Mouse (Mus musculus) gastrocnemius, postnatal 36 days (tissue): Measurements from ENCODE around the gene Sf3a1. TPM values are rescaled to one million over a fixed set of nuclear protein-coding genes. Genes with fewer than 3 reads are reported as not detected.

Experiments used
- DNase-seq, 2 experiments: peaks; one replicate each; pipeline ENCODE4 v3.0.0; 2022
- intact Hi-C: fragments of 180-260 bp; cut with DNase I; formaldehyde crosslinking; loops from one replicate; pipeline ENCODE4 v1.15.1; 2025
- total RNA-seq, 2 experiments: library from RNA; stranded (reverse); gene quantifications; 2 replicates each; pipeline ENCODE4 v1.2.3; 2021

The Sf3a1 gene
- total RNA-seq, 2 experiments from 2014 or later, result 16.2 to 17.0 TPM

DNA sequence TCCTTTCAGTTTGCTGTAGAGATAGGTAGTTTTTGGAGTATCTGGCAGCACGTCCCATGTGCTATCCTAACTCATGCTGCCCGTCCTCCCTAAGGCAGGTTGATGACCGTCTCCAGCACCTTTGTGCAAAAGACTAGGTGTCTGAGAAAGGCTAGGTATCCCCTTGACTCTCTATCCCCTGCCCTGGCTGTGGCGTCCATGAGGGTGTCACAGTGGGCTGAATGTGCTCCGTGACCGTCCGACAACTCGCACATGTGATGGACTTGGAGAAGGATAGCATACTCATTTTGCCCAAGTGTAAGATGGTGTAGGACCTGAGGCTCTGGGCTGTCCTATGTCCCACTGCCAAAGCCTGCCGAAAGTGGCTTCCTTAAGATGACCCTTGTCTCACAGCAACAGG, 47.5 kb downstream of the Sf3a1 start:
- intact Hi-C loops, result no loop called here
- DNase-seq, result no peak

DNA sequence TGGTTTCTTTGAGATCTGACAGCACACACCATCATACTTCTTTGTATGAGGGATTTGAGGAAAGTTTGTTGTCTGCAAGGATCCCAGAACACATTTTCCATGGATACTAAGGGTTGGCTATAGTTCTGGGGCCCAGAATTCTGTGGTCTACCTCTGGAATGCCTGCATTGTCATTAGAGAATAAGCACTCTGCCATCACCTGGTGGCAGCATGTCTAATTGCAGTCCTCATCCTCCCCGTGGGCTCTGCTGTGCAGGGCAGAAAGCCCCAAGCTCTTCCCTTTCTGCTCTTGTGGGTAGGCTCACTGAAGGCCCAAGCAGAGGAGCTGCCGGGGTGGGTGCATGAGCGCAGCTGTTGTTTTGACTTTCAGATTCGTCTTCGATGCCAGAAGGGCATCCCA, 49.4 kb downstream of the Sf3a1 start:
- DNase-seq, result no peak
- intact Hi-C loops, result no loop called here

DNA sequence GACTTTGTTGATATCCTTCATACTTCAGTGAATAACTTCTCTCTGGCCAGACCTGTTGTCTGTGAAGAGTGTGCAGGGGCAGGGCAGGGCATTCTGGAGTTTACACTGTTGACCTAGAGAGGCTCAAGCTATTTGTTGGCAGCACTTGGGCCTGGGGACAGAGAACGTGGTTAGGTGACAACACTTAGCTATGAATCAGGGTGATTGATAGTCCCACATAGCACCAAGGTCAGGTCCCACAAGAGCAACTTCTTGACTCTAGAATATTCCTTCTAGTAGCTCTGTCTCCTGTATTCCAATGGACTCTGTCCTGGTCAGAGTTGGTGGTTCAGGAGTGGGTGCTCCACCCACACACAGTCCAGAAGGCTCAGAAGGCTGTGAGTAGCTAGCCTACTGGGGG, 50.6 kb downstream of the Sf3a1 start:
- DNase-seq, result no peak
- intact Hi-C loops, result no loop called here

DNA sequence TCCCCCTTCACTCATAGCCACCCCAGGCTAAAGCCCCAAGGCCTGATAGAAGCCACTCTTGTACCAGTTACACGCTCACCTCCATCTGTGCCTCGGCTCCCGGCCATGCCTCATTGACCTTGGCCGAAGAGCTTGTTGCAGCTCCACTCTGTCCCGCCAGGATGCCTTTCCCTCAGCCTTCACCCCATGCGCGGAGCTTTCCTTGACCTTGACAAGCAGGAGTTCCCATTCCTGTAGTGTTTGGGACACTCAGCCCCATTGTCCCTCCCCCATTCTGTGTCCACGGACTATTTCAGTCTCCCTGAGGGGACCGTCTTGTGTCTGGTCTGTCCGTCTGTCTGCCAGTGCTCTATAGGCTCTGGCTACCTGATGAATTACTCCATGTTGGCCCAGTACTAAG, 53.0 kb downstream of the Sf3a1 start:
- intact Hi-C loops, result no loop called here
- no peak for DNase-seq

DNA sequence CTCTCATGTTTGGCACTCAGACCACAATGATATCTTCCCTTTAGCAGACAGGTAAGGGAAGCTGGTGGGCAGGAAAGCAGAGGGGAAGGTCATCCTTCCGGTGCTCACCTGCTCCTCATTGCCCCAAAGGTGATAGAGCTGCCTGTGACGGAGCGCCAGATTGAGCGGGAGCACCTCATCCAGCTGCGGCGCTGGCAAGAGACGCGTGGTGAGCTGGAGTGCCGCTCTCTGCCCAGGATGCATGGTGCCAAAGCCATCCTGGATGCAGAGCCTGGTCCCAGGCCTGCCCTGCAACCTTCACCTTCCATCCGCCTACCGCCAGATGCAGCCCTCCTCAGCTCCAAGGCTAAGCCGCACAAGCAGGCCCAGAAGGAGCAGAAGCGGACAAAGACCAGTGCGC, 54.4 kb downstream of the Sf3a1 start:
- intact Hi-C loops, result no loop called here
- no peak for DNase-seq

DNA sequence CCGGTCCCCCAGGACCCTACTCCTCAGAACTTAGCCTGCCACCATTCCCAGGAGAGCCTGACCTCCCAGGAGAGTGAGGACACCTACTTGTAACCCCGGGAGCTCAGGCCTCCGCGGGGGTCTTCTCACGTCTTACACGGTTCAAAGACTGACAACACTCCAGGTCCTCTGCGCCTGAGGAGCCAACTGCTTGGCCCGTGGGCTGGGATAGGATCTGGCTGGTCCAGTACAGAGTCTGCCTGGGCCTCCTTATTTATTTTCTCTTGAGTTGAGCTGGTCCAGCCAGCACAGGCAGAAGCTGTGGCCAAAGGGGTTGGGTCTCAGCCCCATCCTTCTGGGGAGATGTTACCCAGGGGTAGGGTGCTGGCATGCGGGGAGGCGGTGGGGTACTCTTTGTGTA, 54.9 kb downstream of the Sf3a1 start:
- no peak for DNase-seq
- intact Hi-C loops, result loop anchor here (5.0 kb wide), 1 partner anchor 33 kb away; no protein-coding TSS in a partner anchor

DNA sequence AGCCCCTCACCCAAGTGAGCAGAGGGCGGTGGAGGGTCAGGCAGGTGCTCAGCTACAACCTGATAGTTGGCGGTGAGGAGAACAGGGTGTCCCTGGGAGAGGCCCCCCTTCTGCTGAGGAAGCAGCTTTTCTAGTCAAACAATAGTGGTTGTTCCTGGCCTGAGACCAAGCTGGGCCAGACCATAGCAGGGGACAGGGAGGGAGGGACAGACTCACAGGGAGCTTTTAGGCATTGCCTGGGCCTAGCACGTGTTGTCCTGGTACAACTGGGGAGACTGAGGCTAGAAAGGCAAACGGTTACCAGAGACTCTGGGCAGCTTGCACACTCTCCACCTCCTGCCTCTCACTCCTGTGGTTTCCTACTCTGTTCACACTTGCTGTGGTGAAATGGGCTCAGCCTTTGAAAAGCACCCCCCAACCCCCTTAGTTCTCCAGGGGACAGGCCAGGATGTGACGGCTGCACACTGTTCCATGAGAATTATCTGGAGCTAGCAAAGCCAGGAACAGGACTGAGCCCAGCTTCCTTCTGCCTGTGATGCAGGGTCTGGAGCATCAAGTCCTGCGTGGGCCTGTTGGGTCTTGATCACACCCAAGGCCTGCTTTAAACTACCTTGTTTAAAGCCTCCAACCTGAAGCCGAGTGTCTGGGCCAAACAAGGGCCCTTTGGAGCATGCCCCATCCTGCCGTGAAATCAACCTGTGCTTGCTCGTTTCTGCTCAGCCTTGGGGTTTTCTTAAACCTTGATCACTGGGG, 56.3 kb downstream of the Sf3a1 start:
- intact Hi-C loops, result loop anchor here (5.0 kb wide), 1 partner anchor 34 kb away; no protein-coding TSS in a partner anchor
- peak; percentile 38 to 41 for DNase-seq

DNA sequence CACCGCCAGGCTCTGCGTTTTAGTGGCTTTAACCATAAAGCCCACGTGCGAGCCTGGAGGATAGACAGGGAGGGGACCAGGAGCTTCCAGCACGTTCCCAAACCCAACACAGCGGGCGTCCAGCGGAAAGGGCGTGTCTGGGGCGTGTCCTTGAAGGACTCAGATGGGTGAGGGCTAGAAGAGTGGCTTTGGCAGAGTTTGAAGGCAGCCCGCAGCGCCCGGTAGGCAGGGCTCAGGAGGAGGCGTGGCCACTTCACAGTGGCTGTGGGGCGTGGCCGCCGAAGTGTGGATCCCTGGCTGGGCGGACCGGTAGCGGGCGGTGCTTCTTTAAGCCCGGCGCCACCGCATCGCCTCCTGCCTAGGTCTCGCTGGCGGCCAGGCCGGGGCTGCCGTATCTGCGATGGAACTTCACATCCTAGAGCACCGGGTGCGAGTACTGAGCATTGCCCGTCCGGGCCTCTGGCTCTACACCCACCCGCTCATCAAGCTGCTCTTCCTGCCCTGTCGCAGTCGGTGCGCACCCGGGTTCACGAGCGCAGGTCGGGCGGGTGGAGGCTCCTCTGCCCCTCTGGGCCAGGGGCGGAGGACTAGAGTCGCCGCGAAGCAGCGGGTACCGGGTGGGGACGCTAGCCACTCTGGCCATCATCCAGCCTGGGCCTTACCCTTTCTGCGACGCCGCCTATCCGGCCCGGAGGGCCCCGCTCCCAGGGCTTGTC, 57.9 kb downstream of the Sf3a1 start, which contains the start of gene Castor1:
Castor1 (plus strand) TSS at position 312 of the 716 bp plus-strand sequence.
- intact Hi-C loops, result loop anchor here (1.0 to 5.0 kb wide), 2 partner anchors 36 to 83 kb away; partner anchors contain the start of gene Rnf215
- DNase-seq, result peak; percentile 83 to 88

DNA sequence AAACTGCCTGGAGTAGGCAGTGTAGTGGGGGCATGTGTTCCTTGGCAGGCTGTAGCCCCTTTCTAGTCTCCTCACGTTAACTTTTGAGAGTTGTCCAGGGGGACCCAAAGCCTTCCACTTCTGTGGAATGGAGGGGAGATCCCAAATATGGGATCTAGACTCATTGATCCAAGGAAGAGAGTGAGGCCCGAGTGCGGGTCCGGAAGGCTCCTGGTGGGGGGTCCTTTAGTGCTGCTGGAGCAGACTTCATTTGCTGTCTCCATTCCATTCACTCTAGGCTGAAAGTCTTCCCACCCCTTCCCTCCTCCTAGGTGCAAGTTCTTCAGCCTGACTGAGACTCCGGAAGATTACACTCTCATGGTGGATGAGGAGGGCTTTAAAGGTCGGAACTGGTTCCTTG, 58.5 kb downstream of the Sf3a1 start:
- intact Hi-C loops, result loop anchor here (1.0 to 5.0 kb wide), 2 partner anchors 36 to 83 kb away; partner anchors contain the start of gene Rnf215
- DNase-seq, result no peak

DNA sequence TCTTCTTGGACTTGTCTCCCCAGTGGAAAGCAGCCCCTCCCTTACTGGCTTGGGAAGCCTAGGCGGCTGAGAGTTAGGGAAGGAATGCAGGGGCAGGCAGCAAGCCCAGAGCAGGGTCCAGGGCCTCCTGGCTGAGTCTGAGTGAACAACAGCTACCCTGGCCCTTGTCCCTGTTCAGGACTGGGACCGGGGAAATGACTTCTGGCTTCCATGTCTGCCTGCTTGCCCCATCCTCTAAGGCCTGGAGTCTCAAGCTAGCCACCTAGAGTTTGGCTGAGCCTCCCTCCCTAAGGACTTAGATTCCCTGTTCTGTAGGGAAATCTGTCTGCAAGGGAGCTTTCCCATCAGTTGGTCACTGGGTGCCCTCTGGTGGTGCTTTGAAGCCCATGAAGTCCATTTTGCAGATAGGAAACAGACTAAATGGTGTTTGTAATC, 59.2 kb downstream of the Sf3a1 start:
- DNase-seq, result peak; percentile 70
- intact Hi-C loops, result loop anchor here (5.0 kb wide), 1 partner anchor 37 kb away; no protein-coding TSS in a partner anchor

DNA sequence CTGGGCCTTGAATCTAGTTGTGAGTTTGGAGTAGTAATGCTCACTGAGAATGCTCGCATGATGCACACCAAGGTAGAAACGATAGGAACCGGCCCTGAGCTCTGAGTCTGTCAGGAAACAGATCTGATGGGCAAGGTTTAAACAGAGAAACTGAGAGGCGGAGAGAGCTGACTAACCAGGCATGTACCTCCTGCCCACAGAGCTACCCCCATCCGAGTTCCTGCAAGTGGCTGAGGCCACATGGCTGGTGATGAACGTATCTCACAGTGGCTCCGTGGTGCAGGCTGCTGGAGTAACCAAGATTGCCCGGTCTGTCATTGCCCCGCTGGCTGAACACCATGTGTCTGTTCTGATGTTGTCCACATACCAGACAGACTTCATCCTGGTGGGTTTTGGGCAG, 59.8 kb downstream of the Sf3a1 start:
- DNase-seq, result no peak
- intact Hi-C loops, result loop anchor here (5.0 kb wide), 1 partner anchor 38 kb away; no protein-coding TSS in a partner anchor

DNA sequence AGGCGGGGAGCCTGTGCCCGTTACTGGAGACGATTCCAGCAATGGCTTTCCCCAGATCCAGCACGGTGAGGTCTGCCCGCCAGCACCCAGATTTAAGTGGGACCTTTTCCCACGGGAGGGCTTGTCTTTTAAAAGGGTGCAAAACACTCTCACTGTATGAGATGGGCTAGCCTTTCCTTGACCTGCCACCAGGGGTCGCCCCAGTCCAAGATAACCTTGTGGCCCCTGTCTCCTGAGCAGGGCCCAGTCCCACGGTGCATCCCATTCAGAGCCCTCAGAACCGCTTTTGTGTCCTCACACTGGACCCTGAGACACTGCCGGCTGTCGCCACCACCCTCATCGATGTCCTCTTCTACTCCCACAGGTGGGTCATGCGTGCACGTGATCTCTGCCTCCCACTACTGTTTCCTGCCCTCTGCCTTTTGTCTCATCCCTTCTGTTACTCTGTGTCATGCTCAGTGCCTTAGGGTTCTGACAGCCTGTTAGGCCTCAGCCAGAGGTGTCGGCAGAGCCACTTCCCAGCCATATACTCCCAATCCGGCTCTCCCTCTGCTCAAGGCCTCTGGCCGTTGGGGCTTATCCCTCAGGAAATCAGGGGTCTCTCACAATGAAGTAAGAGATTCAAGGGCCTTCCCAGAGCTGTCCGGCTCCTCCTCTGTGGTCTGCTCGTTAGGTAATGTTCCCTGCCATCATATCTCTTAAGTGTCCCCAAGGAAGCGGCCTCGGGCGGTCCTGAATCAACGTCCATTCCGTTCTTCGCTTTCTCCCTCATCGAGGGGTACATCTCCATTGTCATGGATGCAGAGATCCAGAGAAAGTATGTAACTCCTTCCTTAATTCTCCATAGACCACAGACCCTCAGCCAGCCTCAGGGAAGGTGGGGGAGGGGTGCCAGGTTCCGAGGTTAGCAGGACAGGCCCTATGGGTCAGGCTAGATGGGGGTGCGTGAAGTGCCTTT, 60.6 kb downstream of the Sf3a1 start:
- peak; percentile 78 to 81 for DNase-seq
- intact Hi-C loops, result loop anchor here (1.0 kb wide), 2 partner anchors 38 to 202 kb away; no protein-coding TSS in a partner anchor

DNA sequence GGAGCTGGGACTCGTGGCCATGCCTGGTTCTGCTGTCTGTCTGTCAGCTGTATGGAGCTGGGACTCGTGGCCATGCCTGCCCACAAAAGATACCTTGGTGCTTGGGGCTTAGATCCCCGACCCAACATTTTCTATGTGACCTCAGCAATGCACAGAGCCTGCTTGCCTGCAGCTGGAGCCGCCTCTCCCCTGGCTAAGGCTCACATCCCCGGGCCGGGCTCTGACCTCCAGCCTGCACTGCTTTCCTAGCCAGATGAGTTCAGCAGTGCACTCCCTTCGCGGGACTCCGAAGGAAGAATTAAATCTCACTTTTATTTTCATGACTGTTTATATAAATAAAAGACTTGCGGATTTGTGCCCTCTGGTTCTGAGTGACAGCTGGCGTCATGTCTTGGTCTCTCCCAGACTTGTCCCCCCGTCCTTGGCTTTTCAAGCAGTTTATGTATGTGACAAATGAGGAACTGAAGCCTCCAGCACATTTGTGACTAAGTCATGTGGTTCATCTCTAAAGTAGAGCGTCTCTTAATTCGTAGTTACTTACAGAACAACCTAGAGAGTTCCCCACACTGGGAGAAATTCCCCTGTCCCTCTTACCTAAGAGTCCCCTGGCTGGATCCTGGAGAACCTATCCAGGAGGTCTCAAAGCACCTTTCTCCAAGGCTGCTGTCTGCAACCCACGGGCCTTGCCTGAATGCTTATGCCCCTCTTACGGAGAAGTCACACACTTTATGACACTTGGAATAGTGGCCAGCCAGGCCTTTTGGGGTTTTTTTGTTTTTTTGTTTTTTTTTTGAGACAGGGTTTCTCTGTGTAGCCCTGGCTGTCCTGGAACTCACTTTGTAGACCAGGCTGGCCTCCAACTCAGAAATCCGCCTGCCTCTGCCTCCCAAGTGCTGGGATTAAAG, 62.1 kb downstream of the Sf3a1 start:
- intact Hi-C loops, result no loop called here

DNA sequence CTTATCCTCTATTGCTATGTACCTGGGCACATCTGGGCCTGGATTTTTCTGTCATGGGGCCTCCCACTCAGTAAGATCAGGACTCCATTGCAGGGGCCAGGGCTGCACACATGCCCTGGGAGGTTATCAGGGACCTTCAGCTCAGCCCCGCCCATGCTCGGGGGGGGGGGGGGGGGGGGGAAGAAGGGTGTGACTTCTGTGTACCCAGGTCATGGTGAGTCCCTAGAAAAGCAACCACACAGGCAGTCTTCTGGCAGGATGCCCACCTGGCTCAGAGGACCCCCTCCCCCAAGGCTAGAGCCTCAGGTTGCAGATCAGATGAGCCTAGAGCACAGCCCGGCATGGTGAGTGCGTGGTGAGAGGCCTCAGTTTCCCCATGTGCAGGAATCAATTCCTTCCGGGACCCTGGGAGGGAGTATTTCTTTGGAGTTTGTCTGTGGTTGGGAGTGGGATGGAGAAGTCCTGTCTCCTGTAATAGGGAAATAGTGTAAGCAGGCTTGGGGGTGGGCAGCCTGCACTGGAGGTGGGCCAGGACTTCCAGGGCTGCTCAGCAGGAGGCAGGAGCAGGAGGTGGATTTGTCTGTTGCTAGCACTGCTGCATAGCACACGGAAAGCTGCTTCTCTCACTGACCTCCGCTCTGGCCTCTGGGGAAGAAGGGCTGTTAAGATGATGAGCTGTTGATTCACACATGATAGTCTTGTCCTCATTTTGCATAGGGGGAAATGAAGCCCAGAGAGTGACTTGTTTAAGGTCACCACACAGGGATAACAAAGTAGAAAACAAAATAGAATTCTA, 63.4 kb downstream of the Sf3a1 start:
- DNase-seq, result no peak
- intact Hi-C loops, result no loop called here

More for the DNA sequence above, 62.1 kb downstream of the Sf3a1 start:
- DNase-seq, result no peak

DNA sequence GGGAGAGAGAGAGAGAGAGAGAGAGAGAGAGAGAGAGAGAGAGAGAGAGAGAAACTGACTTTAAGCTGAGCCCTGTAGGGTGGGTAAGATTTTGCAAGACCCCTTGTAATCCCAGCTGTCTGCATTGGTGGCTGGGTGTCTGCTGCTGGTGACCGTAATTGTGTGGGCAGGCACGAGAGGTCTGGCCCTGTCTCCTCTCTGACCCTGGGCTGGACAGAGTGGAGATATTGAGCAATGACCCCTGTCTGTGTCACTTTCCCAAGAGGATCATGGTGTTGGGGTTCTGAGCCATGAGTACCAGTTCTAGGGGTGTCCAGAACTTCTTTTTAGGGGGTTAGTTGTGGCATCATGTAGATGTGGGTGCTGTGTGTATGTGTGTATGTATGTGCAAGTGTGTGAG, 64.1 kb downstream of the Sf3a1 start:
- intact Hi-C loops, result no loop called here
- no peak for DNase-seq

DNA sequence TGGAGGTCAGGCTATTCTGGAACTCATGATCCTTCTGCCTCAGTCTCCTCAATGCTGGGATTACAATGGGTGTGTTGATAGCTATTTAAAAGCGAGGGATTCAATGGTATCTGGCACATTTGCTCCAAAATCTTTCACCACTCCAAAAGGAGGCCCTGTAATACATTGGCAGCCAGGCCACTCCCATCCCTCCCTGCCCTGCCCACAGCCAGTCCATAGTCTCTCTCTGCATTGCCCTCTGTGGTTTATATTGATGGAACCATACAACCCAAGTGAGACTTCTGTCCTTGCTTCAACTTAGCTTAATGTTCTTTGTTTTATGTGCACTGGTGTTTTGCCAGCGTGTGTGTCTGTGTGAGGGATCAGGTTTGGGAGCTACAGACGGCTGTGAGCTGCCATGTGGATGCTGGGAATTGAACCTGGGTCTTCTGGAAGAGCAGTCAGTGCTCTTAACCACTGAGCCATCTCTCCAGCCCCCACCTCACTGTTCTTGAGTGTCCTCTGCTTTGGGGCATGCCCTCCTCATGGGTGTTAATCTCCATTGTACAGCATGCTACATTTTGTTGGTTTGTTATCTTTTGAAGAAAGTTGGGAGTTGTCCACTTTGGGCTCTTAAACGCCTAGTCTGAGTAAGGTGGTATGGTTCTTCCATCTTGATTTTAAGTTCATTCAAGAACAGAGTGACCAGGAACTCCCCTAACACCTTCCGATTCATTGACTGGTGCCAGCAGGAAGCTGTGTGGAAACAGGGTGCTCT, 66.6 kb downstream of the Sf3a1 start:
- DNase-seq, result no peak
- intact Hi-C loops, result no loop called here

DNA sequence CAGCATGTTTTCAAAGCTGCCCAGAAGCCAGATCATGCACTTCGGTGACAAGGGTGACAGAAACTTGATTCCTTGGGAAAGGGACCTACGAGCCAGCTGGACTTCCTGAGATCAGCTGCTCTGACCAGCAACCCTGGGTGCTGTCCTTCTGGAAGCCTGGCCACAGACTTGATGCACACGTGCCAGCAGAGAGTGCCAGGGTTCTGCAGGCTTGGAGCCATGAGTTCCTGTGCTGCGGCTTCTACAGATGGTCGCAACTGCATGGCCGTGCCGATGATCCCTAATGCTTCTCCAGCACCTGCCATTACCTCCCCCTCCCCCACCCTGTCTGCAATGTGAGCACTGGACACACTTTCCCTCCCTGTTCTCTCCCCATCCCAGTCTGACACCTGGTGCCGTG, 68.3 kb downstream of the Sf3a1 start:
- peak; percentile 48 to 50 for DNase-seq
- intact Hi-C loops, result no loop called here

DNA sequence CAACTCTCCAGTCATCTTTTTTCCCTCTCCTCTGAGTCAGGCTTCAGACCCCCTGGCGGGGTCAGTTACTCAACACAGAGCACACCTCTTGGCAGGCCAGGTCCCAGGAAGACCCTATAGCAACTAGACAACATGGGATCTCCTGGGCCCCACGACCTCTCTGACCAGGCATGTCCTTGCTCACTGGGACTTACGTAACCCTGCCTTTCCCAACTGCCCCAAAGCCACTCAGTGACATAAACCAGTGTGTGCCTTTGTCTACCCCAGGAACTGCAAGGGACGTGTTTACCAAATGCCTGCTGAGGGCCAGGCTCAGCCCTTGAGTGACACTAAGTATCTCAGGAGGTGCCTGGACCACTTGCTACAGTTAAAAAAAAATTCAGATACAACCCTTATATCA, 69.7 kb downstream of the Sf3a1 start:
- DNase-seq, result no peak
- intact Hi-C loops, result no loop called here
